Mouse (Mus musculus) ES-CJ7 (cell line): ENCODE data around the gene Klk9.

Experiments used
- DNase-seq: peaks from one replicate; pipeline ENCODE4 v3.0.0; 2011; ENCODE audit warnings: low read depth, low spot score

Klk9 gene

DNA sequence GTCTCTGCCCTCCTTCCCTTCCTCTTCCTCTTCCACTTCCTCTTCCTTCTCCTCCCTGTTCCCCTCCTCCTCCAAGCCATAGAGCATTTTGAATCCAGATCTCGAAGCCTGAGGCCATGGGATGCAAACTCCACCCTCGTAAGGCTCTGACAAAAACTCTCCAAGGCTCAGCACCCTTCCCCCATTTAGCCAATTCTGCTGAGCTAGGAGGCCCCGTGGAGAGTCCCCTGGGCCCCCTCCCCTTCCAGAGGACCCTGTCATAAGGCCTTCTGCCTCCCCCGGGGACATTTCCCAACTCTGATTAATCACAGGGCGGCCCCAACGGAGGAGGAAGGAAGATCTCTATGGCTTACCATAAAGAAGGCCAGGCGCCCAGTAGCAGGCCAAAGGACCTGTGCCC lies at the start of gene Klk9:
Klk9 (plus strand) TSS at position 301 of the 400 bp plus-strand sequence.
- DNase-seq: no peak

DNA sequence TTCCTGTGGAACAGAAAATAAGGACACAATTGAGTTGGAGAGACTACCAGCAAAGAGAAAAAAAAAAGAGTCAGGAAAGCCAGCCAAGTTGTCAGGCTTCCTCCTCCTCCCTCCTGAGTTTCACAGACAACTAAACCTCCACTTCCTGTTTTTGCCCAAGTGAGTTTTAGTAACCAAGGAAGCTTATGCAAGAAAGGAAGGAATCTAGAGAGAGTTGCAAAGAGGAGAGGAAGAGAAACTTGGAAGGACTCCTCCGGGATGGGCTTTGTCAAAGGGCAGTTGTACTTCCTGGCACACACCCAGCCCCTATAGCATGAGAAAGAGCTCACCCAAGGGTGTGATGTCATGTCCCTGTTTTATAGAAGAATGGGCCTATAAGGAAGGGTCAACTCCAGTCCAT lies 43.9 kb upstream of the Klk9 start:
- DNase-seq: no peak

DNA sequence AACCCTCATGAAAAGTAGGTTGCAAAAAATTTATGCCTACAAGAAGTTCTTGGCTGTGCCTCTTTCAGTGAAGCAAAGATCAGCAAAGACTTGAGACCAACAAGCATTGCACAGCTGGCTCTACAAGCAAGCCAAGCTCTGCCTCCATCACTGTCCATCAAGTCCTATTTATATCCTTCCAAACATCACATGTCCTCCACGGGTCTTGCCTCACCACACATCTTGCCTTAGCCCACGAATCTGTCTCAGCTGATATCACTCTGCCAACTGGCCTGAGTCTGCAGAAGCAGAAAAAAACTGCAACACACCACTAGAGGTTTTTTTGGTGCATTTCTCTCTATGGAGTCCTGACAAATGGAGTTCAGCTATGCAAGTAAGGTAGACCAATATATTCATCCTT lies 38.9 kb upstream of the Klk9 start:
- no peak for DNase-seq

DNA sequence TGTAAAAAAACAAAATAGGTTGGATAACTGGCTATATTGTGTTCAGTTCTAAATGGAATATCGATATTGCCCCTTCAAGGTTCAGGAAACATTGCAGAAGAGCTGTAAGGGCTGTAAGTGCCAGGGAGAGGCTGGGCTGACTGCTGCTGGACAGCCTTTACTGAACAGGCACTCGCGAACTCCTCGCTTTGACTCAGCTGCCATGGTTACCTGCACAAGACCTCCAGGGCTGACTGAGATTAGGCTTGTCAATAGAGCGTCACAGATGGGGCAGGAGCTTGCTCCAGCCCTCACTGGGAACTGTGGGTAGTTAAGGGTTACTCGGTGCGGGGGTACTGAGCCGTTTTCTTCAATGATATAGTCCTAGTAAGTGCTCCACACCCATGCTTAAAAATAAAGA lies 25.2 kb upstream of the Klk9 start:
- DNase-seq: no peak

DNA sequence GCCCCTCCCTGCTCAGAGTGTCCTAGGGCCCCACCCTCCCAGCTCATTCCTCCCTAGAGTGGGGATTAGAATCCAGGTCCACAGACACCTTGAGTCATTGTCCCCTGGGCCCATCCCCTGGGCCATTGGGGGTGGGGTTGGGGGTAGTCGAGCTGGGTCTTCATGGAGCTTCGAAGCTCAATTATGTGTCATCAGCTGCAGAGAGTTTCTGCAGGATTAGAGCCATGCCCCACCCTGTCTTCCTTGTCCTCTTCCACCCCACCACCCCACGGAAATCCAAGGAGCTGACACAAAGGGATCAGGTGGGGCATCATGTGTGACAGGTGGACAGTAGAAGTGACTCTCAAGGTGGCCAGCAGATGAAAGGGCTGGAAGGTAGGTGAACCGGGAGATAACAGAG lies 23.1 kb upstream of the Klk9 start, which contains the start of gene Klk12:
Klk12 (plus strand) TSS at position 301 of the 400 bp plus-strand sequence.
- DNase-seq: no peak

DNA sequence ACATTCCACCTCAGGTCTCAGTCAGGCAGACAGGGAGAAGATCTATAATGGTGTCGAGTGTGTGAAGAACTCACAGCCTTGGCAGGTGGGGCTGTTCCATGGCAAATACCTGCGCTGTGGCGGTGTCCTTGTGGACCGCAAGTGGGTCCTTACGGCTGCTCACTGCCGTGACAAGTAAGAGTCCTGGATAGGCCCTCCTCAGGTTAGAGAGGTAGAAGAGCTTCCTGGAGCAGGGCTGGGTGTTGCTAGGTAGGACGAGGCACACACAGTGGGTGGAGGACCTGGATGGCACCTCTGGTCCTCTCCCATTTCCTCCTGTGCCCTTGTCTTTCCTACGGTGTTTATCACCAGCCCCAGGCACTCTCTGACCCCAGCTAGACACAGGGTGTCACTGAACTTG lies 22.1 kb upstream of the Klk9 start:
- DNase-seq: no peak

DNA sequence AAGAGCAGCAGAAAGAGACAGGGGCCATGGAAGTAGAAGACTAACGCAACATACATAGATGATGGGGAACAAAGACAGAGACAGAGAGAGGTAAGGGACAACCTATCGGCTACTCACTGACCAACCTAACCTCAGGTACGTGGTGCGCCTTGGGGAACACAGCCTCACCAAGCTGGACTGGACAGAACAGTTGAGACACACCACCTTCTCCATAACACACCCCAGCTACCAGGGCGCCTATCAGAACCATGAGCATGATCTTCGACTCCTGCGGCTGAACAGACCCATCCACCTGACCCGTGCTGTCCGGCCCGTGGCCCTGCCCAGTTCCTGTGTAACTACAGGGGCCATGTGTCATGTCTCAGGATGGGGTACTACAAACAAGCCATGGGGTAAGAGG lies 21.0 kb upstream of the Klk9 start:
- no peak for DNase-seq

DNA sequence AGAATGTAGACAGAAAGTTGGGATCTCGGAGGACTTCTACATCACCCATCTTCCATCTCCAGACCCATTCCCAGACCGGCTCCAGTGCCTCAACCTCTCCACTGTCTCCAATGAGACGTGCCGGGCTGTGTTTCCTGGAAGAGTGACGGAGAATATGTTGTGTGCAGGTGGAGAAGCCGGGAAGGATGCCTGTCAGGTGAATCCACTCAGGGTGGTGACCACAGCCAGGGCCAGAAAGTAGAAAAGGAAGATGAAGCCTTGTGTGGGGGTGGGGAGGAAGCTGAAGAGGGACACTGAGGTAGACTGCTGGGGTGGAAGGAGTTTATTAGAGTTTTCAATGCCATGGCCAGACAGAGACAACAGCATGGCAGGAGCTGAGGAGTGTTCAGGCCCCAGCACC lies 19.8 kb upstream of the Klk9 start:
- no peak for DNase-seq

DNA sequence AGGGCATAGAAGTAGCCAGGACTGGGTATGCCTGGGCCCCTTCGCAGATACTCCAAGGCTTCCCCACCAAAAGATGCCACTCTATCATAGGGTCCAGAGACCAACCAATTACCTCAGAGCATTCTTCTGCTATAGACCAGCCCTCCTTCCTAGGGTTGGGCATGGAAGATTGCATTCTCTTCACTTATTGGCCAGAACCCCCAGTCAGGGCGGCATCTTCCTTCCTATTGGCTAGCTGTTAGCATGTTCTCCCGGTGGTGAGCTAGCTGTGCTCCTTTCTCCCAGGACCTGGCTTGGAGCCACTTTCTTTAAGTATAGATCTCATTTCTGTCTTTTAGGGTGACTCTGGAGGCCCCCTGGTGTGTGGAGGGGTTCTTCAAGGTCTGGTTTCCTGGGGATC lies 18.8 kb upstream of the Klk9 start:
- peak; percentile 39 for DNase-seq

DNA sequence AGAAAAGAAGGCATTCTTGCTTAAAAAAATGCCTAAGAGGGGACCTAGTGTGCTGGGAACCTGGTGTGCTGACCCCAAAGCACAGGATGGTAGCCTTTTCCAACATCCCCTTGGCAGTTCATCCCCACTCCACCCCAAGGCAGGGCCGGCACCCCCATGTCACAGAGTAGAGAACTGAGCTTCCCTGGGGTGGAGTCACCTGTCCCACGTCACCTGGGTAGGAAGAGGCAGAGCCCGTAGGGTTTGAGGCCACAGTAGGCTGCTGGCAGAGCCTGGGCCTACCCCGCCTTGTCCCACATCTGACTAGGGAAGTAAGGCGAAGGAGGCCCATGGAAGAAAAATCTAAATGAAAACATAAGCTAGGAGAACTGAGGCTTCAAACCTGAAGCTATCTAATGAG lies 17.3 kb upstream of the Klk9 start, which contains the start of gene Klk11:
Klk11 (plus strand) TSS at position 241 of the 400 bp plus-strand sequence.
- DNase-seq: no peak

DNA sequence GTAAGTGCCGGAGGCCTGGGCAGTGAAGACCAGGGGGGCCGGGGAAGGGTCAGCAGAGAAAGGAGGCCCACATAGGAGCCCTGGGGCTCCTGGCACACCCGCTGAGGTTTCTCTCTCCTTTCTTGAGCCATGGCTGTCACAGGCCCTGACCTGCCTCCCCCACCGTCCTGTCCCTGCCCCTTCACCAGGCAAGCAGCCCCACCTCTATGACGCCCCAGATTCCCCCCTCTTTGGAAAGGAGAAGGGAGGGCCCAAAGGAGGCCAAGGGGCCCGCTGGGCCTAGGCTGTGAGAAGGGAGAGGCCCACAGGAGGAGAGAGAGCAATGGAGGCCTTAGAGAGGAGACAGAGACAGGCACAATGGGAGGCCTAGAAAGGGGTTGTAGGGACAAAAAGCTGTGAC lies 16.9 kb upstream of the Klk9 start:
- DNase-seq: no peak

DNA sequence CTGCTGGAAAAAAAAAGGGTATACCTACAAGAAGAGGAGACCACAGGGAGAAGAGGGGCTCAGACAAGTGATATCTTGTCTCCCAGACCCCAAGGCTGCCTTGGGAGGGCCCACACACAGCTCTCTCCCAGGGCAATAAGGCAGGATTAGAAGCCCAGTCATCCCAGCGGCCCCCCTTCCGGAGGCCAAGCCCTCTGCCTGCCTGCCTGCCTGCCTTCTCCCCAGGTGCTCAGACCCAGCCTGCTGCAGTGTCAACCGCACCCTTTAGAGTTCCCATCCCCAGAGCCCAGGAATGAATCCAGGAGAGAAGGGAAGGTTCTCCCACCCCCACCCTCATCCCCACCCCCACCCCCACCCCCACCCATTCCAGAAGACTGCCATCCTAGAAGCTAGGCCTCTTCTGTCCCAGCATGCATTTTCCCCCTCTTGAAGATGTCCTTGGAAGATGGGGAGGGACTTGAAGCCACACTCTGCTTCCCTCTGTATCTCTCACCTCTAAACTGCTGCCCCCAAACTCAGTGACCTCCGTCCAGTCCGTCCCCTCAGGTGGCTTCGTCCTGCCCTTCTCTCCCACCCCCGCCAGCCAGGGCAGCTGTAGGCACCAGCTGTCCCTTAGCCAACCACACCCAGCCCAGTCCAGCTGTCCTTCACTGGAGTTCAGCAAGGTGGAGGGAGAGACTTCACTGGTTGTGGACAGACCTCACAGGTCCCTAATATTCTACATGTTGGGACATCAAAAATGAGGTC lies 16.2 kb upstream of the Klk9 start:
- peak; percentile 65 for DNase-seq

DNA sequence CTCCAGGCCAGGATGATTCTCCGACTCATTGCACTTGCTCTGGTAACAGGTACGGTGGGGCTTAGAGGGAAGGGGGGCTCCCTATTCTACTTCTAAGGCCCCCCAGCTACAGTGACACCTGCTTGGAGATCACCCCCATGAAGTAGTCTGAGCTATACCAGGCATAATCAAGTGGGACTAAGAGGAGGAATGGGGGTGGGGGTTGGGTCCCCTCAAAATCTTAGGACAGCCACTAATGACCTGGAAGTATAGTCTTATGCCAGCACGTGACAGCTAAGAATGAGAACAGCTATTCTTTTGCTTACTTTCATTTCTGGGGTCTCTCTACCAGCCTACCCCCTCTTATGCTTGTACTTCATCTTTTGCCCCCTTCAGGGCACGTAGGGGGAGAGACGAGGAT lies 15.2 kb upstream of the Klk9 start:
- no peak for DNase-seq

DNA sequence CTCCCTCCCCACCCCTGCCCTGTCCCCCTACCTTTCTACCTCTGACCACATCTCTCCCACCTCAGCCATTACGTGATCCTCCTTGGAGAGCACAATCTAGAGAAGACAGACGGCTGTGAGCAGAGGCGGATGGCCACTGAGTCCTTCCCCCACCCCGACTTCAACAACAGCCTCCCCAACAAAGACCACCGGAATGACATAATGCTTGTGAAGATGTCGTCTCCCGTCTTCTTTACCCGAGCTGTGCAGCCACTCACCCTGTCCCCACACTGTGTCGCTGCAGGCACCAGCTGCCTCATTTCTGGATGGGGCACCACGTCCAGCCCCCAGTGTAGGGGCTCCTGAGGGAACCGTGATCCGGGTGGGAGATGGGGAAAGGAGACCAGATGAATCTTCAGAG lies 14.3 kb upstream of the Klk9 start:
- no peak for DNase-seq

DNA sequence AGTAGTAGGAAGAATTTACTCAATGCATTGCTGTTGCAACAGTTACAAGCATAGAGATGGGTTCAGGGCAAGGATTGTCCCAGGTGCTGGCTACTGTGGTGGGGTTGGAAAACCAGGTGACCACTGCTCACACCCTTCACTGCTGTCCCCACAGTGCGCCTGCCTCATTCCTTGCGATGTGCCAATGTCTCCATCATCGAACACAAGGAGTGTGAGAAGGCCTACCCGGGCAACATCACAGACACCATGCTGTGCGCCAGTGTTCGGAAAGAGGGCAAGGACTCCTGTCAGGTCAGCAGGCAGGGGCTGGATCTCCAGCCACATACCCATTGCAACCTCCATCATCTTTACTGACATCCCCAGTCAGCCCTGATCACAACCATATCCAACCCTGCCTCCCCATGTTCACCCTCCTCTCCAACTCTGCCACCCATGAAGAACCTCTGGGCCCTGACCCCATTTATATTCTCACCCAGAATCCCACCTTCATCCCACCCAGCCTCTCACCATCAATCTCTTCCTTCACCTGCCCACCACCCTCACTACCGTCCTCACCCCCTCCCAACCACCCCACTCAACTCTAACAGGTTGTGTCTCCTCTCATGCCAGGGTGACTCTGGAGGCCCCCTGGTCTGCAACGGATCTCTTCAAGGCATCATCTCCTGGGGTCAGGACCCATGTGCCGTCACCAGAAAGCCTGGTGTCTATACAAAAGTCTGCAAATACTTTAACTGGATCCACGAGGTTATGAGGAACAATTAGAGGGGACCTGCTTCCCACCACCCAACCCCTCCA lies 13.3 kb upstream of the Klk9 start:
- DNase-seq: no peak

DNA sequence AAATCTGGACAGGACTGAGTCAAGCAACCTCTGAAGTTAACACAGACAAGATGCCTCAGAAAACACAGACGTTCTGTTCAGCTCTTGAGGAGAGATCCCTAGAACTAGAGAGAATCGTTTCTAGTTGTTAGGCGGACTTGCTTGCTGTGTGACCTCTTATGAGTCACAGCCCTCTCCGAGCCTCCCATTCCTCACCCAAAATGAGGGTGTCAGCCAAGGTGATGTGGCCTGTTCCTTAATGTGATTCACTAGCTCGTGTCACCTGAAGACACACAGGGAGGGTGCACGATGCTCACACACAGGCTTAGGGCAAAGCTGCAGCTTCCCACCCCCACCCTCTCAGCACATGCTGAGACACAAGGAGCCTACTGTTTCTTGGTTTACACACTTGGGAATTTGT lies 11.4 kb upstream of the Klk9 start:
- DNase-seq: no peak

DNA sequence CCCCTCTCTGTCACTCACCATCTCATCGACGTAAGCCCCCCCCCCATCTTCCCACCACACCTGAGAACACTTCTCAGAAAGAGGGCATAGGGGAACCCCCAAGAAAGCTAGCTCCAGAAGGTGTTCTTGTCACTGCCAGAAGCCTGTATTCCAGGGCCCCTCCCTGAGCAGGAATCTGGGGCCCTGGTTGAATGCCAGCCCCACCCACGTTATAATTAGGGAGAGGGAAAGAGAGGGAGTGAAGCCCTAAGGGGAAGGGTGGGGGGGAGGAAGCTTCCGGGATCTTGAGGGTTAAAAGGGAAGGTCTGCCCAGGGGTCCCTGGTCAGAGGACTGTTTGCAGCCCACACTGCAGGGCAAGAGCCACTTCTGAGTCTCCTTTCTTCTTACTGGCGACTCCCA lies 10.9 kb upstream of the Klk9 start, which contains the start of gene Klk10:
Klk10 (plus strand) TSS at position 290 of the 400 bp plus-strand sequence.
- peak; percentile 53 for DNase-seq

DNA sequence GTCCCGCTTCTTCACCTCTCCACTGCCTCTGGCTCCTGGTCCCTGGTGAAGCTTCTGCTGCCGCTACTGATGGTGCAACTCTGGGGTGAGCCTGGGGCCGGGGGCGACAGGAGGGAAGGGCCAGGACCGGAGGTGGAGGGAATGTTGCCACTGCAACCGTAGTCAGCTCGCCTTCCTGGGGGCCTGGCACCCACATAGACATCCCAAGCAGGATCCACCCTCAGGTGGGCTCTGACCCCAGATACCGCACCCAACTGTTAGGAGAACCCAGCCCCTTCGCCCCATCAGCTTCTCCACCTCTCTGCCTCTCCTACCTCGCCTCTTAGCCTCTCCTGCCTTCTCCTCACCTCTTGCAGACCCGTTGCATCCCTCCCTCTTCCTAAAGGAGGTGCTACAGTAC lies 10.2 kb upstream of the Klk9 start:
- DNase-seq: no peak

DNA sequence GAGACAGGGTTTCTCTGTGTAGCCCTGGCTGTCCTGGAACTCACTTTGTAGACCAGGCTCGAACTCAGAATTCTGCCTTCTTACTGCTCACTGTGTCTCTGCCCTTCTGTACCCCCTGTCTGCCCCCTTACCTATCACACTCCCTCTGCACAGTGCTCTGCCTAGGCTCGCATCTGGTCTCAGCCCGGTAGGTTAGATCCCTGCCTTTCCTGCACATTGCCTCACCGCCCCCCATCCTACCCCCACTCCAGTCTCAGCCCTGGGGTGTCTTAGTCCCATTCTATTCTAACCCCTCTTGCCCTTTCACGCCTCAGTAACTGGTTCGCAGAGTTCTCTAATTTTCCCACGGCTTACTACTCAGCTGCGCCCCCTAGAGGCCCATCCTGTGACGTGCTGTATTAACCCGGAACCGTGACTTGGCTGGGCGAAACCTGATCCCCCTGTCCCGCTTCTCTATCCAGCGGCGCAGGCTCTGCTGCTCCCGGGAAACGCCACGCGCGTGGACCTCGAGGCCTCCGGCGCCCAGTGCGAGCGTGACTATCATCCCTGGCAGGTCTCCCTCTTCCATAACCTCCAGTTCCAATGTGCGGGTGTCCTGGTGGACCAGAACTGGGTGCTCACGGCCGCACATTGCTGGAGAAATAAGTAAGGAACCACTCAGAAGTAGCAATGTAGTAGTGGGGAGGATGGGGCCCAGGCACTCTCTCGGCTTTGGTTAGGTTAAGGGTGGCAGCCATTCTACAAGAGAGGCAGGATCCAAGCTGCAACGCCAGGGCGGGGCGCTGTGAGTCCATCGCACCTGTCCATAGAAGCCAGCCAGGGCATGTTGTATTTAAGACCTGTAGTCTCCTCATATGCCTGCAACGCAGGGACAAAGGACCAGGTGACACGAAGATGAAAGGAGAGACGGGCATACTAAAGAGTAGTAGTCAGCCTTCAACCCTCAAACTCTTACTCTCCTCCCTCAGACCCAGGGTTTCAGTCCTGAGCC lies 9.1 kb upstream of the Klk9 start:
- peak; percentile 86 for DNase-seq

DNA sequence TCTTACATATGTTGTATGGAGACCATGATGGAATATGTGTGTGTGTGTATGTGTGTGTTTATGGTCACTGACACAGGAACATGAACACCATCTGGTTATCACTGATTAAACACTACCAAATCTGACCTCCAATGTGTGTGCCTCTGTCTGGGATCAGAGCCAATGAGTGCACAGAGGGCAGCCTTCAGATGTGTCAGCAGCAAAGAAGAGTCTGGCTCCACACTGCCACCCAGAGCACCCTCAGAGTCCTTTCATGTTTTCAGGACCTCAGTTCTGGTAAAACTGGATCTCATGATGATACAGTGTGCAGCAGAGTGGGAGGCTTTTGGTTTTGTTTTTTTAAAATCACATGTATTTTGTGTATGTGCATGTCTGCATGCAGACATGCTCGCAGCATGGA lies 6.4 kb upstream of the Klk9 start:
- peak; percentile 41 for DNase-seq

DNA sequence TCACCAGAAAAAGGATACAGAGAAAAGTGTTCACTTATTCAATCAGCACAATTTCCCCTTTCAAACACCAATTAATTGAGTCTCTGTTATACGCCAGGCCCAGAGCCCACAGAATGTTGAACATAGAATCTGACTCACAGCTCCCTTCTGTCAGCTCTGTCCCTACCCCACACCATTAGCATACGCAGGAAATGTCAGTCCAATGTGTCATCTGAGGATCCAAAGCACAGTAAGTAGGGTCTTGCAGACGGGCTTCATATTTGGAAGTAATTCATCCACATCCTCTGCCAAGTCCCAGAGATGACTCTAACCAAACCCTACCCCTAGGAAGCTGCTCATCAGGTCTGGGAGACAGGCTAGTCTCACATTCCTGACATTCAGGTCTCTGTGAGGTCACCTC lies 3.6 kb upstream of the Klk9 start:
- no peak for DNase-seq

DNA sequence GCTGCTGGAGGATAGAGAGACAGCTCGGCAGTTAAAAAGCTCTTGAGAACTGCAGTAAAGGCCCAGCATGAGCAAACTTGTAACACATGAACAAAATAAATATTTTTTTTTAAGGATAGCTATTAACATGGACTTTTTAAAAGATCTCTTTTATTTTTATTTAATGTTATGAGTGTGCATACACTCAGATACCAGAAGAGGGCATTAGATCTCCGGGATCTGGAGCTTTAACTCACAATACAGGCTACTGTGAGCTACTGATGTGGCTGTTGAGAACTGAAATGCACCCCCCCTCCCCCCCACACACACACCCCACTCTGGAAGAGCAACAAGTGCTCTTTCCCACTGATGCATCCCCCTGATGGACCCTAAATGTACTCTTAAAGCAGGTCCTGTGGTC lies 2.4 kb upstream of the Klk9 start:
- DNase-seq: no peak
